Mouse (Mus musculus) spleen, postnatal 4 days (tissue): ENCODE results near the gene Mafg.
A peak's percentile ranks its signal among the peaks of the same experiment; 100 is the strongest.
"Not testable (repeated sequence)": the region's sequence is repeated elsewhere in the genome, so short reads cannot be mapped to it uniquely, and the experiment has no call there.

Experiments
- DNase-seq, 2 experiments: peaks; one replicate each; pipeline ENCODE4 v3.0.0; 2022; ENCODE audit warnings: low spot score in 2 of 2

Gene Mafg

DNA sequence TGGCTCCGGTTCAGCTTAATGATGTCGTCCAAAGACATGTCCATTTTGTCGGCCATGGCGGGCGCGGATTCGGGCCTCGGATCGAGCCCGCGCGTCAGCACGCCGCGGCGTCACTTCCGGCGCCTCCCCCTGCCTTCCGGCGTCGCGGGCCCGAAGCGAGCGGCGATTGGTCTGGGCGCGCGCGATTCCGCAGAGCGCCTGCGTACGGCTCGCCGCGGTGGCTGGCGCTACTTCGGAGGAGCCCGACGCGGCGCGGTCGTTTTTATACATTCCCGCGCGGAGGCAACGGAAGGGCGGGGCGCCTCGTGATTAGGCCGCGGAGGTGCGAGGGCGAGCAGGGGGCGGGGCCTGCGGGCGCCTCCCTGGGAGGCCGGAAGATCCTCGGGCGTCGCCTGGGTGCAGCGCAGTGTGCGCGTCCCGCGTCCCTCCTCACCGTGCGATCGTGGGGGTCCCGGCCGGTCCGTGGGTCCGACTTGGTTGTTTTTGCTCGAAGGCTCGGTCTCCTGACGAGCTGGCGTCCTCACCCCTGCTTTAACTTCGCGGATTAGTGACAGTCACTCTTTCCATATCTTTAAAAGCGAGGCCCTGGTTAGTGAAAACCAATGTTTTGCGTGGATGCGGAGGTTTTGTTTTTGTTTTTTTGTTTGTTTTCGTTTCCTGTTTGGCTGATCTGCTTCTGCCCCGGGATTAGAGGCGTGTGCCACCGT, 35.0 kb downstream of the Mafg start, which contains the start of the genes Alyref and Anapc11:
TSS of gene Alyref (minus strand) at position 83 of the 707 bp plus-strand sequence.
TSS of gene Anapc11 (plus strand) at position 139 of the 707 bp plus-strand sequence.
- peak; percentile 94 to 97 for DNase-seq

- peak; percentile 43 to 80 for DNase-seq
Measured at GRCm38 (mm10) chr11:120597240-120598235, 35.9 kb downstream of the Mafg start.

DNA sequence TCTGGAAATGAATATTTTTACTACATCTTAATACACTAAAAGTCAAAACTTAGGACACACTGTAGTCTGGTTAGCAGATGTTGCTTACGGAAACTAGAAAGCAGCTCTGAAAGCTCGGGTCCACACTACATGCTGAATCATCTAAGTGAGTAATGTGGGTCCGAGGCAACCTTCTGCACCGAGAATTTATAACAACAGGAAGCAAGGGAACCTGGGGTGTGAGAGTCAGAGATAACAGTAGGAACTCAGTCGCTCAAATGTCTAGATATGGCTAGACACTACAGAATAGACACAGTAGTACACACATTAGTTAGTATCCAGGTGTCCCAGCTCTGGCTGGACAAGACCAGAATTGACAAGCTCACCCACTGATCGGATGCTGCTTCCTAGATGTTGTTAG, 44.9 kb downstream of the Mafg start:
- DNase-seq: no peak

- DNase-seq: no peak
Measured at GRCm38 (mm10) chr11:120583937-120584336, 49.5 kb downstream of the Mafg start.

DNA sequence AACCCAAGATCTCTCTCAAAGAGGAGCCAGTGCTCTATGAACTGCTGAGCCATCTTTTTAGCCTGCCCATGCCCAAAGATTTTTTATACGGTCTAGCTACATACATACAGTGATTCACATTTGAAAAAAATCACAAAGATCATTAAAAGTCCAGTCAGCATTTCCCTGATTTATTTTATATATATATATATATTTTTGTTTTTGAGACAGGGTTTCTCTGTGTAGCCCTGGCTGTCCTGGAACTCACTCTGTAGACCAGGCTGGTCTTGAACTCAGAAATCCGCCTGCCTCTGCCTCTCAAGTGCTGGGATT, 50.5 kb downstream of the Mafg start:
- not testable (repeated sequence) for DNase-seq

- peak; percentile 65 to 75 for DNase-seq
Measured at GRCm38 (mm10) chr11:120582268-120582981, 51.0 kb downstream of the Mafg start.

- peak; percentile 87 to 94 for DNase-seq
Measured at GRCm38 (mm10) chr11:120581490-120582267, 51.7 kb downstream of the Mafg start, which contains the start of gene Arhgdia. Gene Arhgdia (minus strand): TSS chr11:120581624.

DNA sequence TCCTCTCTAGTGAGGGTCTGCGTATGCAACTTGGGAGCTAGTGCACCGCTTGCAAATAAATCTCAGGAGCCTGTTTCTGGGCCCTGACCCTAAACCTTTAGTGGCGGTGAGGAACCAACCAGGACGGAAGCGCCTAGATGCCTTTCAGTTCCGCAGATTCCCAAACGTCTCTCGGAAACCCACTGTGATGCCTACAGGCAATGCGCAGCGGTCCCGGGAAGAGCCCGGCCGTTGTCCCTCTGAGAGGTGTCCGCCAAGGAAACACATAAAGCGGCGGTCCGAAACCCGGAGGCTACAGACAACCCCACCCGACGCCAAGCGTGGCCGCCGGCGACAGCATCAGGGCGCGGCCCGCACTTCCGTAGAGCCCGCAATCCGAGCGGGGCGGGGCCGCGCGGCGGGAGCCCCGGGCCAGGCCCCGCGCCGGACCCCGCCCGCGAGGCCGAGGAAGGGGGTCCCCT, 52.5 kb downstream of the Mafg start:
- DNase-seq: peak; percentile 52 to 81

DNA sequence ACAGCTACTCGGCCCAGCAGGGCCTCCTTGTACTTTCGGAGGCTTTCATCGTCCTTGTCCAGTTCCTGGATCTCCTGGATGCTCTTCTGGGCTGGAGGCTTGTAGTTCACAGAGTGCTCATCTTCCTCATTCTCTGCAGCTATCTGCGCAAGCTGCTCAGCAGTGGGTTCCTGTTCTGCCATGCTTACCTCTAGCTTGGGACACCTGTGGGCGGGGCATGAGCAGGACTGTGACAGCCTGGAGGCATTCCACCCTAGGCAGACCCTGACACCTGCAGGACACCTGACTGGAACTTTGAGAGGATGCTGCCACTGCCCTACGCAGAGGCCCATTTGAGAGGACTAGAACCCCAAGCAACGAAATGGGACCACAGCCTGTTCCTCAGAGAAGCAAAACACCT, 53.2 kb downstream of the Mafg start:
- DNase-seq: peak; percentile 50 to 78

- DNase-seq: peak; percentile 82 to 94
Measured at GRCm38 (mm10) chr11:120579316-120580107, 53.9 kb downstream of the Mafg start.

- DNase-seq: peak in 1 of 2 experiments; percentile 67
Measured at GRCm38 (mm10) chr11:120578694-120579243, 54.6 kb downstream of the Mafg start.

DNA sequence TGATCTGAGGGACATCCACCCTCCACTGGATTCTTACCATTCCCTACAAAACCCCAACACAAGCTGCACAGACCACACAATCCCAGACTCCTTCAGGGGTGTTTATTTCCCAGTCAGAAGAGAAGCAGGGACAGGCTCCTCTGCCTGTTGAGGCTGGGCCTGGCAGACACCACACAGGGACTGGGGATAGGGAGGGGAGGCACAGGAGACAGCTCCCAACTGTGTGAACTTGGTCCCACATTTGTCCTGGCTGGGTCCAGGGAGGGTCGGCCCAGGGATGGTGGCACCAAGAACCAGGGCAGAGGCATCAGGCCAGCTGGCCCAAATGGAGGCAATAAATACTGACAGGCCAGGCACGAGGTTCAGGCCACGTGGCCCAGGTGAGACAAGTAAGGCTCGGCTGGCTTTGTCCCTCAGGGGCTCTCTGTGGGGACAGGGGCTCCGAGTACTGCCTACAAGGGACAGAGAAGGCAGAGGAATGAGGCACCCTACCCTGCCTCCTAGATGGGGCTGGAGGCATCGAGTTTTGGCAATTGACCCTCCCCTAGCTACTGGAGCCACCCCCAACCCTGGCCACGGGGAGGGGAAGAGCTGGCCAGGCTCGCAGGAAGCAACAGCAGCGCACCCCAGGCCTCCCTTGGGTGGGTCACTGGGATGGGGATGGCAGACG, 55.2 kb downstream of the Mafg start:
- DNase-seq: no peak

- DNase-seq: no peak
Measured at GRCm38 (mm10) chr11:120577211-120578023, 56.0 kb downstream of the Mafg start.

DNA sequence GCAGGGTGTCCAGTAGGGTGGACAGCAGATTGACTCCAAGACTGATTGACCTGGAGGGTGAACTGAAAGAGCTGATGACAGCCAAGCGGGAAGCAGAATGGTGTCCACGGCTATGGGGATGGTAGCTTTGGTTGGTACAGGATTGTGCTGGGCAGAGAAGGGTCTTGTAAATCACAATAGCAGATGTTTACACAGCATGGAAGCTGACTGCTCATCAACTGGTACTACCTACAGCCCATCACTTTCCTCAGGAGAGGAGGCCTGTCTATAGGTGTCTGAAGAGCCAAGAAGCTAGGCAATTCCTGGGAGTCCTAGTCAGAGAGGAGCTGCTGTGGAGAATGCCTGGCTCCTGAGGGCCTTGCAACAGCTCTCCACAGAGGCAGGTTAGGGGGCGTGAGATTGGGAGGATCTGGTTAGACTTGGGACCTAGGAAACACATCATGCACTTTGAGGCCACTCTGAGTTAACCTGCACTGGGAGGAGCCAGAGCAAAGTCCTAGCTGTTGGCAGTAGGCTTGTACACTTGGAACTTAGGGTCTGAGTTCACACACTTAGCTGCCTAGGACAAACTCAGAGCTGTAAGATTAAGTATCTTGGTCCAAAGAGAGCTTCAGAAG, 56.9 kb downstream of the Mafg start:
- no peak for DNase-seq

DNA sequence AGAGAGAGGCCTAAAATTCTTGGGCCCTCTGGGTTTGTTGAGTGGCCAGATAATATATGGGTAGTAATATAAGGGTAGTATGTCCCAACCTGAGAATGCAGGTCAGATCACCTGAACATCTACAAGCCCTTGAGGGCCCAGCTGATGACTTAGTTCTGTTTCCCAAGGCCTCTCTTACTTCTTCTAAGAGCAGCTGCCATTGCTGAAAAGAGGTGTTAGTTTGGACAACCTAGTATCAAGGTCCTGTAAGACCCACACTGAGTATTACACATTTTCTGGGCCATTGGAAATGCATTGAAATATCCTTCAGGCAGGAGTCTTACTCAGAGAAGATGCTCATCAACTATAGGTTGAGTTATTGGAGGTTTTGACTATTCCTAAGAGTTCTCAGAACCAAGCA, 57.5 kb downstream of the Mafg start:
- DNase-seq: no peak
